Mouse (Mus musculus): Measurements from ENCODE around the gene Nudt2.

Nudt2 gene

GRCm38 (mm10) chr4:41520641-41521040 is 55.7 kb downstream of the Nudt2 start:
- no peak for DNase-seq (ENCODE audit: low spot score in 2 of 2)

GRCm38 (mm10) chr4:41522136-41522535 is 57.2 kb downstream of the Nudt2 start:
- DNase-seq (ENCODE audit: low spot score in 2 of 2): no peak

GRCm38 (mm10) chr4:41522788-41523187 is 57.8 kb downstream of the Nudt2 start:
- DNase-seq (ENCODE audit: low spot score in 2 of 2): peak in 1 of 2 experiments; percentile 31

GRCm38 (mm10) chr4:41523839-41524238 is 58.9 kb downstream of the Nudt2 start:
- no peak for DNase-seq (ENCODE audit: low spot score in 2 of 2)

- DNase-seq (ENCODE audit: low spot score in 2 of 2): no peak
These were observed 59.9 kb downstream of the Nudt2 start for GRCm38 (mm10) chr4:41524829-41525228.

GRCm38 (mm10) chr4:41526553-41526952 is 61.6 kb downstream of the Nudt2 start:
- no peak for DNase-seq (ENCODE audit: low spot score in 2 of 2)

- no peak for DNase-seq (ENCODE audit: low spot score in 2 of 2)
These were observed 62.1 kb downstream of the Nudt2 start for GRCm38 (mm10) chr4:41527076-41527475.

- no peak for DNase-seq (ENCODE audit: low spot score in 2 of 2)
These were observed 63.0 kb downstream of the Nudt2 start for GRCm38 (mm10) chr4:41527996-41528395.

Data from thymus, postnatal 10 days (tissue).